Mouse (Mus musculus) myocyte (in vitro differentiated cells): ENCODE data around the gene Srd5a1. TPM values are rescaled to one million over a fixed set of nuclear protein-coding genes. Genes with fewer than 3 reads are reported as not detected.

Source experiments
- H3K27me3 ChIP-seq: one replicate; pipeline ENCODE4 v1.6.1; 2011; ENCODE audit not compliant: control insufficient read depth, insufficient read depth, insufficient read length
- H3K36me3 ChIP-seq: one replicate; pipeline ENCODE4 v1.6.1; 2011; ENCODE audit not compliant: control insufficient read depth, insufficient read depth
- H3K4me2 ChIP-seq: one replicate; pipeline ENCODE4 v1.6.1; 2011; ENCODE audit warnings: low read depth, control low read depth
- H3K4me3 ChIP-seq: one replicate; pipeline ENCODE4 v1.5.1; 2011; ENCODE audit warnings: mild to moderate bottlenecking, control low read depth, moderate library complexity
- H3K79me2 ChIP-seq: one replicate; pipeline ENCODE4 v1.6.1; 2011; ENCODE audit not compliant: control insufficient read depth, insufficient read depth
- H3ac ChIP-seq: one replicate; pipeline ENCODE4 v1.6.1; 2011; ENCODE audit not compliant: control insufficient read depth, insufficient read length
- CEBPB ChIP-seq: IDR thresholded peaks from 2 replicates; pipeline ENCODE4 v1.6.1; 2011; ENCODE audit warnings: mild to moderate bottlenecking, moderate library complexity; ENCODE audit not compliant: poor library complexity, insufficient read depth, severe bottlenecking
- E2F4 ChIP-seq: IDR thresholded peaks from one replicate; pipeline ENCODE4 v1.6.1; 2011; ENCODE audit warnings: mild to moderate bottlenecking, control low read depth, moderate library complexity; ENCODE audit not compliant: insufficient read depth
- MAX ChIP-seq: IDR thresholded peaks from one replicate; pipeline ENCODE4 v1.6.1; 2011; ENCODE audit warnings: low read depth, mild to moderate bottlenecking, control low read depth
- MYOD1 ChIP-seq, 3 experiments: IDR thresholded peaks; one replicate each; pipeline ENCODE4 v1.6.1; 2011; ENCODE audit warnings: control low read depth in 2 of 3, low read depth in 2 of 3, mild to moderate bottlenecking in 2 of 3, moderate library complexity in 1 of 3; ENCODE audit not compliant: insufficient read length in 2 of 3, control insufficient read depth in 1 of 3
- MYOG ChIP-seq, 3 experiments: IDR thresholded peaks; one replicate each; pipeline ENCODE4 v1.6.1; 2011; ENCODE audit warnings: control low read depth in 2 of 3, low read depth in 2 of 3, mild to moderate bottlenecking in 2 of 3; ENCODE audit not compliant: insufficient read length in 2 of 3, control insufficient read depth in 1 of 3, insufficient read depth in 1 of 3
- POLR2A ChIP-seq: IDR thresholded peaks from one replicate; pipeline ENCODE4 v1.6.1; 2011; ENCODE audit warnings: low read depth, mild to moderate bottlenecking, control low read depth, moderate library complexity; ENCODE audit not compliant: insufficient read length
- POLR2AphosphoS2 ChIP-seq: IDR thresholded peaks from one replicate; pipeline ENCODE4 v1.6.1; 2011; ENCODE audit warnings: low read depth, control low read depth; ENCODE audit not compliant: insufficient read length
- REST ChIP-seq: IDR thresholded peaks from one replicate; pipeline ENCODE4 v1.6.1; 2011; ENCODE audit warnings: mild to moderate bottlenecking, control low read depth, moderate library complexity; ENCODE audit not compliant: insufficient read depth, insufficient read length
- SRF ChIP-seq: IDR thresholded peaks from one replicate; pipeline ENCODE4 v1.6.1; 2011; ENCODE audit warnings: low read depth; ENCODE audit not compliant: control insufficient read depth, insufficient read length
- TCF12 ChIP-seq: IDR thresholded peaks from one replicate; pipeline ENCODE4 v1.6.1; 2011; ENCODE audit warnings: mild to moderate bottlenecking, control low read depth; ENCODE audit not compliant: poor library complexity, insufficient read depth, severe bottlenecking
- TCF3 ChIP-seq: IDR thresholded peaks from one replicate; pipeline ENCODE4 v1.6.1; 2011; ENCODE audit warnings: low read depth, control low read depth; ENCODE audit not compliant: insufficient read length
- USF1 ChIP-seq: IDR thresholded peaks from one replicate; pipeline ENCODE4 v1.6.1; 2011; ENCODE audit warnings: low read depth, mild to moderate bottlenecking, control low read depth, moderate library complexity
- polyA plus RNA-seq: library from polyadenylated mRNA; unstranded; fragments of >200 nt; fragmentation: generic; extraction: Trizol; gene quantifications from one replicate; pipeline ENCODE4 v1.2.1, GENCODE M21; 2012; ENCODE audit warnings: missing spikeins

Srd5a1 gene
- polyA plus RNA-seq, 1 experiment: 2.7 TPM

GRCm38 (mm10) chr13:69592226-69592625, 19.0 kb downstream of the Srd5a1 start:
- Histone ChIP-seq H3K4me2 (no peak overlapping the region), H3ac (no peak overlapping the region), H3K79me2 (no peaks in the 10 kb centered on the region), H3K4me3 (no peak overlapping the region), H3K36me3 (no peaks in the 10 kb centered on the region), H3K27me3 (no peaks in the 10 kb centered on the region)
- no peak for TF ChIP-seq CEBPB
- TF ChIP-seq MAX: no peak
- TF ChIP-seq SRF: no peak
- TF ChIP-seq POLR2AphosphoS2: no peak
- TF ChIP-seq E2F4: no peak
- no peak for TF ChIP-seq MYOD1 (IDR thresholded peaks at IDR 0.05; ENCODE audit: control insufficient read depth in 1 of 3, insufficient read length in 2 of 3, low read depth in 2 of 3)
- TF ChIP-seq REST: no peak
- no peak for TF ChIP-seq MYOG (IDR thresholded peaks at IDR 0.05; ENCODE audit: control insufficient read depth in 1 of 3, insufficient read depth in 1 of 3, insufficient read length in 2 of 3, low read depth in 2 of 3)
- no peak for TF ChIP-seq TCF3

GRCm38 (mm10) chr13:69591338-69591737, 19.9 kb downstream of the Srd5a1 start:
- Histone ChIP-seq H3K36me3 (no peaks in the 10 kb centered on the region), H3K4me2 (no peak overlapping the region), H3ac (no peak overlapping the region), H3K79me2 (no peaks in the 10 kb centered on the region), H3K4me3 (no peak overlapping the region), H3K27me3 (no peaks in the 10 kb centered on the region)
- TF ChIP-seq E2F4 (no peak), POLR2A (no peak), MYOD1 (IDR thresholded peaks at IDR 0.05; ENCODE audit: control insufficient read depth in 1 of 3, insufficient read length in 2 of 3, low read depth in 2 of 3) (no peak), MYOG (IDR thresholded peaks at IDR 0.05; ENCODE audit: control insufficient read depth in 1 of 3, insufficient read depth in 1 of 3, insufficient read length in 2 of 3, low read depth in 2 of 3) (no peak), USF1 (no peak), SRF (no peak), REST (no peak), TCF12 (no peak), TCF3 (no peak), POLR2AphosphoS2 (no peak)

- H3K4me2 ChIP-seq: no peak overlapping the region
- H3ac ChIP-seq: no peak overlapping the region
- no peak overlapping the region for H3K4me3 ChIP-seq
- H3K36me3 ChIP-seq: no peaks in the 10 kb centered on the region
- H3K27me3 ChIP-seq: no peaks in the 10 kb centered on the region
- H3K79me2 ChIP-seq: no peaks in the 10 kb centered on the region
- TF ChIP-seq REST (no peak), MYOG (IDR thresholded peaks at IDR 0.05; ENCODE audit: control insufficient read depth in 1 of 3, insufficient read depth in 1 of 3, insufficient read length in 2 of 3, low read depth in 2 of 3) (no peak), MYOD1 (IDR thresholded peaks at IDR 0.05; ENCODE audit: control insufficient read depth in 1 of 3, insufficient read length in 2 of 3, low read depth in 2 of 3) (no peak), MAX (no peak), E2F4 (no peak), TCF3 (no peak), TCF12 (no peak), CEBPB (no peak), POLR2A (no peak)
These were observed 23.0 kb downstream of the Srd5a1 start for GRCm38 (mm10) chr13:69588263-69588662.

- TF ChIP-seq TCF12 (no peak), POLR2AphosphoS2 (no peak), CEBPB (no peak), MYOG (IDR thresholded peaks at IDR 0.05; ENCODE audit: control insufficient read depth in 1 of 3, insufficient read depth in 1 of 3, insufficient read length in 2 of 3, low read depth in 2 of 3) (no peak), MAX (no peak)
- H3ac ChIP-seq: no peak overlapping the region
- no peaks in the 10 kb centered on the region for H3K36me3 ChIP-seq
- no peak overlapping the region for H3K4me2 ChIP-seq
- no peak overlapping the region for H3K4me3 ChIP-seq
- H3K79me2 ChIP-seq: no peaks in the 10 kb centered on the region
- no peaks in the 10 kb centered on the region for H3K27me3 ChIP-seq
These were observed 23.4 kb downstream of the Srd5a1 start for GRCm38 (mm10) chr13:69587849-69588248.

- Histone ChIP-seq H3ac (no peak overlapping the region), H3K4me2 (no peak overlapping the region), H3K79me2 (no peaks in the 10 kb centered on the region), H3K27me3 (no peaks in the 10 kb centered on the region), H3K36me3 (no peaks in the 10 kb centered on the region), H3K4me3 (no peak overlapping the region)
- TF ChIP-seq POLR2AphosphoS2 (no peak), MYOD1 (IDR thresholded peaks at IDR 0.05; ENCODE audit: control insufficient read depth in 1 of 3, insufficient read length in 2 of 3, low read depth in 2 of 3) (peak in 1 of 3 experiments; percentile 13), TCF12 (no peak)
These were observed 24.9 kb downstream of the Srd5a1 start for GRCm38 (mm10) chr13:69586337-69586736.
